Mouse (Mus musculus) stomach, postnatal 0 days (tissue): ENCODE data around the gene Capn9.

Experiments
- CTCF ChIP-seq: IDR thresholded peaks from 2 replicates; pipeline ENCODE4 v1.5.1; 2016; ENCODE audit warnings: antibody characterized with exemption, low read depth, mild to moderate bottlenecking, moderate library complexity
- EP300 ChIP-seq: optimal IDR thresholded peaks from 2 replicates; pipeline ENCODE3; 2016; ENCODE audit warnings: antibody characterized with exemption

DNA sequence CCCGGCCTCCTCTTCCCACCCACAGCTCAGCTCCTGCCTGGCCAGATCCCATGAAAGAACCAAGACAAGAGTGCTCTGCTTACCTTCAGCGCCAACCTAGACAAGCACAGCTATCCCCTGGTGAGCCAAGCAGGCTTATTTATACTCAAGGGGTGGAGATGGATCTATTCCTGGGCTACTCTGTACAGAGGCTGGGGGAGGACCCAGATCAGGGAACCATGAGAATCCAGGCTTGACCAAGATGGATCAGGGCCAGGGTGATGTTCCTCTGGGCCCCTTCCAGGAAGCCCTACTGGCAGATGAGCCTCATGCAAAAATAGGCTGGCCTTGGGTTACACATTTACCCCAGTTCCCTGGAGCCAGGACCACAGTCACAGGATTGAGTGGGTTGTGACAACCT, 6.3 kb upstream of the Capn9 start, which contains the start of gene Agt:
- no peak for TF ChIP-seq CTCF
- TF ChIP-seq EP300, result no peak
